Mouse (Mus musculus): Measurements from ENCODE around the gene Gm17334.

- no peak for TF ChIP-seq HCFC1 (IDR thresholded peaks at IDR 0.05; ENCODE audit: borderline replicate concordance, insufficient read depth, low read length)
- no peak for TF ChIP-seq ZC3H11A (IDR thresholded peaks at IDR 0.05; ENCODE audit: borderline replicate concordance, low read depth, low read length)
- TF ChIP-seq MAFK (IDR thresholded peaks at IDR 0.05; ENCODE audit: insufficient read depth, low read depth, low read length) = no peak
- TF ChIP-seq CHD2 (IDR thresholded peaks at IDR 0.05; ENCODE audit: low read depth, low read length) = no peak
- TF ChIP-seq ZNF384 (IDR thresholded peaks at IDR 0.05; ENCODE audit: low read depth, low read length) = no peak
Observed at GRCm38 (mm10) chr11:53781964-53782363, 9.0 kb upstream of the Gm17334 start.
